Mouse (Mus musculus) lung, postnatal 0 days (tissue): ENCODE data around the gene Dnajb8.

Source experiments
- CTCF ChIP-seq: IDR thresholded peaks from 2 replicates; pipeline ENCODE4 v1.5.1; 2016; ENCODE audit warnings: antibody characterized with exemption, mild to moderate bottlenecking
- EP300 ChIP-seq: IDR thresholded peaks from 2 replicates; pipeline ENCODE4 v1.6.1; 2016; ENCODE audit warnings: antibody characterized with exemption, mild to moderate bottlenecking, control low read depth

- TF ChIP-seq CTCF (no peak), EP300 (no peak)
Observed at GRCm38 (mm10) chr6:88265355-88265754, 43.3 kb downstream of the Dnajb8 start.
